Mouse (Mus musculus): ENCODE measurements at regions not wholly inside any gene's neighbourhood (a gene's known extent, or its start where the extent isn't known, plus 50 kb on each side); places are given as distances from the start of the nearest gene placed in this dataset.

DNA sequence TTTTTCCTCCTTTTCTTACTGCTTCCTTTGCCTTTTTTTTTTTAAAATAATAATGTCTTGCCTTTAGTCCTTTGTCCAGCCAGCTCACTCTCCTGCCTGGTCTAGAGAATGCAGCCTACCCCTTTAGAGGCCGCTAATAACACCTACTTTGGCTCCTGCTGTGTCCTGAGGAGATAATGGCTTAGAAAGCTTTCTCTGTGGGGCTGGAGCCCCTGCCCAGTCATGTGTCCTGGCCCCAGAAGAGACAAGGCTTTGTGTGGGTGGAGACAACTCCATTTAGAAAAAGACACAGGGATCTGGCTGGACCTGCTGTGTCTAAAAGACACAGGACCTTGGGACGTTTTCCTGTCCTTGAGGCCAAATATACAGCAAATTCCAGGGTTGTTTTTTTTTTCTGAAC is 629.7 kb downstream of the Sox6 start:
- TF ChIP-seq CTCF (IDR thresholded peaks at IDR 0.05; ENCODE audit: borderline replicate concordance, control insufficient read depth, extremely low read depth, insufficient read depth, low read length, poor library complexity) = no peak
- no peak for TF ChIP-seq POLR2A (IDR thresholded peaks at IDR 0.05; ENCODE audit: control insufficient read depth, extremely low read depth, insufficient read depth, low read length, poor library complexity)
